Mouse (Mus musculus): ENCODE data around the gene Rbbp5. TPM values are rescaled to one million over a fixed set of nuclear protein-coding genes. Genes with fewer than 3 reads are reported as not detected.
A peak's percentile ranks its signal among the peaks of the same experiment; 100 is the strongest.

Rbbp5 gene
- polyA plus RNA-seq, 1 experiment from 2014 or later = 55.6 TPM

GRCm38 (mm10) chr1:132542762-132543306, 65.7 kb downstream of the Rbbp5 start, which contains the start of gene Cntn2:
TSS of gene Cntn2 (minus strand) at chr1:132543256.
- Histone ChIP-seq H3K27ac (peak within 1 kb of the TSS; percentile 76), H3K36me3 (ENCODE audit: poor library complexity, severe bottlenecking) (no peaks in the 10 kb centered on the region), H3K4me3 (peak within 1 kb of the TSS; percentile 50), H3K27me3 (peaks cover 28% of the 10 kb centered on the region), H3K4me2 (peak within 1 kb of the TSS; percentile 76), H3K4me1 (peaks cover 32% of the 10 kb centered on the region), H3K9ac (peak within 1 kb of the TSS; percentile 77), H3K9me3 (replicated peaks) (no peaks in the 10 kb centered on the region)
- ATAC-seq = peak; percentile 88
- 2% methylated on average over 30 of the region's 30 CpGs for WGBS

- H3K27me3 ChIP-seq = peaks cover 28% of the 10 kb centered on the region
- no peaks in the 10 kb centered on the region for H3K9me3 ChIP-seq (replicated peaks)
- H3K9ac ChIP-seq = no peak overlapping the region
- H3K4me3 ChIP-seq = no peak overlapping the region
- H3K36me3 ChIP-seq (ENCODE audit: poor library complexity, severe bottlenecking) = no peaks in the 10 kb centered on the region
- no peak overlapping the region for H3K4me2 ChIP-seq
- peaks cover 29% of the 10 kb centered on the region for H3K4me1 ChIP-seq
- 67% methylated on average over 8 of the region's 8 CpGs for WGBS
- peak overlapping the region; percentile 41 for H3K27ac ChIP-seq
- no peak for ATAC-seq
These were observed 66.6 kb downstream of the Rbbp5 start for GRCm38 (mm10) chr1:132543789-132544188.

Other genes starting within 250 kb of the Rbbp5 start
- gene Gm10188, start 247.6 kb upstream of the Rbbp5 start, polyA plus RNA-seq (2015; fragmentation: Nextera tagmentation; extraction: Ambion mirVana) = 1.0 and 1.1 TPM in 2 replicates
- gene Klhdc8a, start 178.7 kb upstream of the Rbbp5 start, polyA plus RNA-seq (2015; fragmentation: Nextera tagmentation; extraction: Ambion mirVana) = 1.2 and 1.6 TPM in 2 replicates
- 28.8 and 36.5 TPM in 2 replicates for gene Nuak2, start 161.2 kb upstream of the Rbbp5 start, polyA plus RNA-seq (2015; fragmentation: Nextera tagmentation; extraction: Ambion mirVana)
- gene Tmcc2, start 86.1 kb upstream of the Rbbp5 start, polyA plus RNA-seq (2015; fragmentation: Nextera tagmentation; extraction: Ambion mirVana) = 16.7 and 19.7 TPM in 2 replicates
- gene Dstyk, start 59.8 kb upstream of the Rbbp5 start, polyA plus RNA-seq (2015; fragmentation: Nextera tagmentation; extraction: Ambion mirVana) = 10.5 and 12.5 TPM in 2 replicates
- gene Tmem81, start 28.9 kb downstream of the Rbbp5 start, polyA plus RNA-seq (2015; fragmentation: Nextera tagmentation; extraction: Ambion mirVana) = 0.92 and 1.4 TPM in 2 replicates
- gene Cntn2, start 65.9 kb downstream of the Rbbp5 start, polyA plus RNA-seq (2015; fragmentation: Nextera tagmentation; extraction: Ambion mirVana) = 53.6 and 68.9 TPM in 2 replicates

Measured in forebrain, embryonic 13.5 days (tissue).